Mouse (Mus musculus): ENCODE results near the gene Syne1.

- TF ChIP-seq EP300 (IDR thresholded peaks at IDR 0.05) (no peak), CTCF (IDR thresholded peaks at IDR 0.05) (no peak)
Measured at GRCm38 (mm10) chr10:5527634-5528033, 23.6 kb downstream of the Syne1 start.
